In genomic region chr6:145942263-145942966, GRCm38 (mm10) we compare ENCODE assay signal across 18 mouse cellular contexts. TPM values are rescaled to one million over a fixed set of nuclear protein-coding genes. Genes with fewer than 3 reads are reported as not detected.
A peak's percentile ranks its signal among the peaks of the same experiment; 100 is the strongest.
DNase-seq lines count a peak whose midpoint lies in the region; ATAC-seq and TF ChIP-seq lines count a peak whose summit lies in the region.
"Had no signal": no experiment of that assay in that cellular context is flagged by ENCODE, and none has a peak within 500 bp of the region (broad histone marks: within the 10 kb centered on the region; RNA-seq: fewer than 3 reads in every experiment).

No protein-coding gene starts in this region.

- 6% methylated on average over 12 of the region's 12 CpGs for WGBS in heart, embryonic 11.5 days (ENCODE audit: insufficient replicate concordance)
- WGBS in heart, embryonic 15.5 days = 20% methylated on average over 12 of the region's 12 CpGs
- WGBS in heart, postnatal 0 days = 12% methylated on average over 12 of the region's 12 CpGs
- WGBS in limb, embryonic 10.5 days = 65% methylated on average over 12 of the region's 12 CpGs

- peaks cover 37% of the 10 kb centered on the region for H3K4me1 ChIP-seq in heart, embryonic 11.5 days (ENCODE audit: control insufficient read depth, insufficient read depth, low read length)
- H3K4me1 ChIP-seq in heart, embryonic 15.5 days (replicated peaks) = peaks cover 51% of the 10 kb centered on the region
- peaks cover 53% of the 10 kb centered on the region for H3K4me1 ChIP-seq in heart, postnatal 0 days (ENCODE audit: control insufficient read depth, insufficient read depth)
- H3K4me1 ChIP-seq in limb, embryonic 10.5 days = 0 out of 2 replicates have a peak, but pooled peaks cover 2% of the 10 kb centered on the region
- H3K4me1 ChIP-seq: embryonic facial prominence, embryonic 10.5 days; hindbrain, embryonic 13.5 days; kidney, embryonic 15.5 days had no signal

- intact Hi-C loops in heart, postnatal 10 days (cut with DNase I) = no loop called here

- no peak overlapping the region for H3K9ac ChIP-seq in heart, embryonic 11.5 days (ENCODE audit: low read depth, low read length)
- H3K9ac ChIP-seq in heart, embryonic 15.5 days = no peak overlapping the region
- H3K9ac ChIP-seq in heart, postnatal 0 days (replicated peaks; ENCODE audit: low read depth, low read length) = no peak overlapping the region; the same call in 1 of the 2 replicates
- H3K9ac ChIP-seq: hindbrain, embryonic 13.5 days; kidney, embryonic 15.5 days had no signal

- no peaks in the 10 kb centered on the region for H3K27me3 ChIP-seq in heart, embryonic 11.5 days (ENCODE audit: control insufficient read depth, insufficient read depth, low read length)
- no peaks in the 10 kb centered on the region for H3K27me3 ChIP-seq in heart, embryonic 15.5 days
- no peaks in the 10 kb centered on the region for H3K27me3 ChIP-seq in heart, postnatal 0 days (ENCODE audit: control insufficient read depth, insufficient read depth, low read length)
- no peaks in the 10 kb centered on the region for H3K27me3 ChIP-seq in limb, embryonic 10.5 days (ENCODE audit: low read depth, poor library complexity, severe bottlenecking)
- H3K27me3 ChIP-seq: hindbrain, embryonic 13.5 days; kidney, embryonic 15.5 days had no signal

- H3K4me3 ChIP-seq in heart, embryonic 11.5 days (ENCODE audit: low read depth, low read length) = no peak overlapping the region
- H3K4me3 ChIP-seq in heart, embryonic 15.5 days = no peak overlapping the region
- H3K4me3 ChIP-seq in heart, postnatal 0 days (ENCODE audit: low read depth, low read length) = no peak overlapping the region
- H3K4me3 ChIP-seq in limb, embryonic 10.5 days = no peak overlapping the region
- H3K4me3 ChIP-seq: embryonic facial prominence, embryonic 10.5 days; hindbrain, embryonic 13.5 days; kidney, embryonic 15.5 days had no signal

- no peaks in the 10 kb centered on the region for H3K9me3 ChIP-seq in heart, embryonic 11.5 days (replicated peaks; ENCODE audit: control insufficient read depth, low read length)
- no peaks in the 10 kb centered on the region for H3K9me3 ChIP-seq in heart, embryonic 15.5 days (replicated peaks)
- no peaks in the 10 kb centered on the region for H3K9me3 ChIP-seq in heart, postnatal 0 days (replicated peaks; ENCODE audit: control insufficient read depth, low read length)
- H3K9me3 ChIP-seq in limb, embryonic 10.5 days (replicated peaks) = no peaks in the 10 kb centered on the region
- H3K9me3 ChIP-seq: embryonic facial prominence, embryonic 10.5 days; hindbrain, embryonic 13.5 days; kidney, embryonic 15.5 days had no signal

- peak overlapping the region; percentile 80 for H3K27ac ChIP-seq in heart, embryonic 11.5 days (ENCODE audit: low read depth, low read length)
- H3K27ac ChIP-seq in heart, embryonic 15.5 days = peak overlapping the region; percentile 77
- H3K27ac ChIP-seq in heart, postnatal 0 days (ENCODE audit: low read depth) = peak overlapping the region; percentile 78
- peak overlapping the region; percentile 14; the same call in 1 of the 2 replicates for H3K27ac ChIP-seq in limb, embryonic 10.5 days
- H3K27ac ChIP-seq: embryonic facial prominence, embryonic 10.5 days; hindbrain, embryonic 13.5 days; hindbrain, postnatal 0 days; kidney, embryonic 15.5 days had no signal

- ATAC-seq in heart, embryonic 11.5 days (replicated peaks; ENCODE audit: insufficient number of reproducible peaks, low FRiP score, low TSS enrichment) = peak; percentile 68
- peak; percentile 57; the same call in 1 of the 2 replicates for ATAC-seq in heart, embryonic 15.5 days (replicated peaks; ENCODE audit: insufficient number of reproducible peaks, insufficient read depth, low FRiP score, low read depth)
- ATAC-seq in heart, postnatal 0 days (ENCODE audit: insufficient read depth, low read depth) = peak; percentile 72
- ATAC-seq: forebrain, embryonic 14.5 days; hindbrain, postnatal 0 days had no signal

- 0 out of 2 replicates have a peak, but pooled peaks have one; percentile 60 for TF ChIP-seq EP300 in heart, postnatal 0 days (IDR thresholded peaks at IDR 0.05; ENCODE audit: low read depth)

- H3K4me2 ChIP-seq in heart, embryonic 11.5 days = peak overlapping the region; percentile 49
- H3K4me2 ChIP-seq in heart, embryonic 15.5 days = peak overlapping the region; percentile 48
- H3K4me2 ChIP-seq in heart, postnatal 0 days (ENCODE audit: low read depth, low read length) = peak overlapping the region; percentile 22
- H3K4me2 ChIP-seq: hindbrain, embryonic 13.5 days; kidney, embryonic 15.5 days had no signal

- TF ChIP-seq CTCF in heart, postnatal 0 days (IDR thresholded peaks at IDR 0.05; ENCODE audit: low read depth) = no peak

- no peaks in the 10 kb centered on the region for H3K36me3 ChIP-seq in heart, embryonic 11.5 days (ENCODE audit: control insufficient read depth, insufficient read depth, low read length)
- H3K36me3 ChIP-seq in heart, embryonic 15.5 days = no peaks in the 10 kb centered on the region
- 0 out of 2 replicates have a peak, but pooled peaks cover 6% of the 10 kb centered on the region for H3K36me3 ChIP-seq in heart, postnatal 0 days (replicated peaks; ENCODE audit: control insufficient read depth, insufficient read depth, low read length)
- no peaks in the 10 kb centered on the region for H3K36me3 ChIP-seq in limb, embryonic 10.5 days
- H3K36me3 ChIP-seq: embryonic facial prominence, embryonic 10.5 days; hindbrain, embryonic 13.5 days; kidney, embryonic 15.5 days had no signal

- DNase-seq in heart, postnatal 10 days = no peak
- no peak for DNase-seq in heart, postnatal 4 days
- DNase-seq in heart, postnatal 0 days (ENCODE audit: low spot score) = peak; percentile 50
- DNase-seq in limb, embryonic 10.5 days (ENCODE audit: low spot score) = no peak
- DNase-seq in gastrocnemius, adult 8-10 months (ENCODE audit: low spot score in 2 of 2) = no peak
- DNase-seq: adrenal gland, adult 8-10 months; adrenal gland, postnatal 36 days; cerebellum, adult 2 months; cerebellum, postnatal 10 days; gastrocnemius, postnatal 10 days; kidney, adult 2 months had no signal

RNA-seq across cellular contexts. Expression of gene Sspn, which starts 11.0 kb away (rescaled TPM):
- polyA plus RNA-seq in heart, embryonic 11.5 days (2014; fragmentation: Nextera tagmentation; extraction: Ambion mirVana) = 35.6 and 53.3 TPM in 2 replicates
- 100 to 1,000 TPM; 122 to 147 TPM for total RNA-seq in heart, postnatal 10 days (2021)
- 62.2 and 71.4 TPM in 2 replicates for polyA plus RNA-seq in heart, embryonic 15.5 days (2015; fragmentation: Nextera tagmentation; extraction: Ambion mirVana)
- total RNA-seq in heart, postnatal 4 days (2021) = 100 to 1,000 TPM; 103 to 104 TPM
- total RNA-seq in heart, postnatal 0 days (2014; rRNA removed; ENCODE audit: low replicate concordance) = 64.2 and 74.1 TPM in 2 replicates
- 92.0 and 93.6 TPM in 2 replicates for polyA plus RNA-seq in heart, postnatal 0 days (2015; fragmentation: Nextera tagmentation; extraction: Ambion mirVana)
- 1.9 and 4.6 TPM in 2 replicates for polyA plus RNA-seq in limb, embryonic 10.5 days (2016; fragmentation: Nextera tagmentation; extraction: Ambion mirVana)
- total RNA-seq in gastrocnemius, adult 8-10 months (2022) = 10 to 100 TPM; 32.1 to 47.3 (median 40.7) TPM

Comparison
In these comparisons a context has a peak if more than half of its experiments do, and no peak if none do; other contexts are left out.
1. H3K27ac ChIP-seq: peak in every context shown above with its lines; median percentile 80 in heart, embryonic 11.5 days; 78 in heart, postnatal 0 days; 77 in heart, embryonic 15.5 days; 14 in limb, embryonic 10.5 days.